Mouse (Mus musculus) midbrain, embryonic 10.5 days (tissue): ENCODE measurements at regions not wholly inside any gene's neighbourhood (a gene's known extent, or its start where the extent isn't known, plus 50 kb on each side); places are given as distances from the start of the nearest gene placed in this dataset.
A peak's percentile ranks its signal among the peaks of the same experiment; 100 is the strongest.

Experiments used
- DNase-seq: peaks from one replicate; pipeline ENCODE4 v3.0.0-alpha.2; 2017; ENCODE audit warnings: low spot score
- H3K27ac ChIP-seq: fragments of 300-500 bp; sonication (generic); replicated peaks from 2 replicates; pipeline ENCODE4 v1.5.1; 2016; ENCODE audit warnings: mild to moderate bottlenecking
- H3K27me3 ChIP-seq: fragments of 300-500 bp; sonication (generic); 2 replicates; pipeline ENCODE4 v1.6.1; 2016; ENCODE audit warnings: low read depth, mild to moderate bottlenecking; ENCODE audit not compliant: poor library complexity, severe bottlenecking
- H3K36me3 ChIP-seq: fragments of 300-500 bp; sonication (generic); 2 replicates; pipeline ENCODE4 v1.6.1; 2016; ENCODE audit warnings: mild to moderate bottlenecking, moderate library complexity
- H3K4me1 ChIP-seq: fragments of 300-500 bp; sonication (generic); 2 replicates; pipeline ENCODE4 v1.6.1; 2016
- H3K4me3 ChIP-seq: fragments of 300-500 bp; sonication (generic); 2 replicates; pipeline ENCODE4 v1.5.1; 2016; ENCODE audit warnings: mild to moderate bottlenecking, moderate library complexity
- H3K9me3 ChIP-seq: fragments of 300-500 bp; sonication (generic); replicated peaks from 2 replicates; pipeline ENCODE4 v1.6.1; 2016; ENCODE audit warnings: mild to moderate bottlenecking
- WGBS: fragments of 180-500 bp; shearing (Covaris S2); methylation state at CpG from one replicate; pipeline ENCODE4 v1.1.7; 2016; 5-methylcytosine and 5-hydroxymethylcytosine counted together

GRCm38 (mm10) chrX:10770575-10770974, 55.8 kb downstream of the Mid1ip1 start:
- Histone ChIP-seq H3K9me3 (no peaks in the 10 kb centered on the region), H3K36me3 (no peaks in the 10 kb centered on the region), H3K27me3 (no peaks in the 10 kb centered on the region), H3K27ac (no peak overlapping the region), H3K4me1 (no peaks in the 10 kb centered on the region; the same call in 1 of the 2 replicates), H3K4me3 (no peak overlapping the region)
- no peak for DNase-seq
- WGBS, result 66% methylated on average over 4 of the region's 4 CpGs

- no peaks in the 10 kb centered on the region for H3K4me1 ChIP-seq
- no peak overlapping the region for H3K4me3 ChIP-seq
- no peak overlapping the region for H3K27ac ChIP-seq
- H3K36me3 ChIP-seq, result no peaks in the 10 kb centered on the region
- H3K27me3 ChIP-seq, result peaks cover 8% of the 10 kb centered on the region; the same call in 1 of the 2 replicates
- WGBS, result 57% methylated on average over 8 of the region's 8 CpGs
- no peaks in the 10 kb centered on the region for H3K9me3 ChIP-seq
- DNase-seq, result no peak
Measured at GRCm38 (mm10) chrX:10775714-10776515, 61.1 kb downstream of the Mid1ip1 start.

GRCm38 (mm10) chrX:10776516-10776818, 61.7 kb downstream of the Mid1ip1 start:
- no peaks in the 10 kb centered on the region for H3K9me3 ChIP-seq
- H3K27me3 ChIP-seq, result peaks cover 8% of the 10 kb centered on the region; the same call in 1 of the 2 replicates
- 47% methylated on average over 7 of the region's 7 CpGs for WGBS
- no peaks in the 10 kb centered on the region for H3K36me3 ChIP-seq
- no peak overlapping the region for H3K27ac ChIP-seq
- H3K4me3 ChIP-seq, result no peak overlapping the region
- H3K4me1 ChIP-seq, result no peaks in the 10 kb centered on the region
- DNase-seq, result no peak

- Histone ChIP-seq H3K36me3 (no peaks in the 10 kb centered on the region), H3K4me1 (no peaks in the 10 kb centered on the region), H3K9me3 (no peaks in the 10 kb centered on the region), H3K4me3 (no peak overlapping the region), H3K27ac (no peak overlapping the region), H3K27me3 (peaks cover 8% of the 10 kb centered on the region; the same call in 1 of the 2 replicates)
- 90% methylated on average over 2 of the region's 2 CpGs for WGBS
- no peak for DNase-seq
Measured at GRCm38 (mm10) chrX:10778014-10778413, 63.2 kb downstream of the Mid1ip1 start.

GRCm38 (mm10) chrX:10786359-10786758, 71.5 kb downstream of the Mid1ip1 start:
- Histone ChIP-seq H3K9me3 (no peaks in the 10 kb centered on the region), H3K27me3 (no peaks in the 10 kb centered on the region), H3K4me3 (no peak overlapping the region), H3K36me3 (no peaks in the 10 kb centered on the region), H3K4me1 (no peaks in the 10 kb centered on the region), H3K27ac (no peak overlapping the region)
- 85% methylated on average over 3 of the region's 3 CpGs for WGBS
- DNase-seq, result no peak

GRCm38 (mm10) chrX:10787057-10787456, 72.2 kb downstream of the Mid1ip1 start:
- H3K36me3 ChIP-seq, result no peaks in the 10 kb centered on the region
- H3K27me3 ChIP-seq, result no peaks in the 10 kb centered on the region
- H3K4me1 ChIP-seq, result no peaks in the 10 kb centered on the region
- no peaks in the 10 kb centered on the region for H3K9me3 ChIP-seq
- 85% methylated on average over 2 of the region's 2 CpGs for WGBS
- H3K4me3 ChIP-seq, result no peak overlapping the region
- H3K27ac ChIP-seq, result no peak overlapping the region
- DNase-seq, result no peak

- Histone ChIP-seq H3K27ac (no peak overlapping the region), H3K36me3 (no peaks in the 10 kb centered on the region), H3K27me3 (0 out of 2 replicates have a peak, but pooled peaks cover 13% of the 10 kb centered on the region), H3K9me3 (no peaks in the 10 kb centered on the region), H3K4me1 (peaks cover 7% of the 10 kb centered on the region; the same call in 1 of the 2 replicates), H3K4me3 (no peak overlapping the region)
- peak; percentile 13 for DNase-seq
- 70% methylated on average over 7 of the region's 7 CpGs for WGBS
Measured at GRCm38 (mm10) chrX:10820313-10820920, 105.6 kb downstream of the Mid1ip1 start.

- Histone ChIP-seq H3K4me3 (no peak overlapping the region), H3K36me3 (no peaks in the 10 kb centered on the region), H3K9me3 (no peaks in the 10 kb centered on the region), H3K4me1 (no peaks in the 10 kb centered on the region), H3K27ac (no peak overlapping the region), H3K27me3 (peaks cover 24% of the 10 kb centered on the region)
- 58% methylated on average over 1 of the region's 1 CpGs for WGBS
- no peak for DNase-seq
Measured at GRCm38 (mm10) chrX:10833681-10834080, 118.9 kb downstream of the Mid1ip1 start.

GRCm38 (mm10) chrX:10857089-10857488, 142.3 kb downstream of the Mid1ip1 start:
- no peaks in the 10 kb centered on the region for H3K36me3 ChIP-seq
- H3K27ac ChIP-seq, result no peak overlapping the region
- DNase-seq, result no peak
- H3K4me3 ChIP-seq, result no peak overlapping the region
- H3K9me3 ChIP-seq, result no peaks in the 10 kb centered on the region
- WGBS, result 74% methylated on average over 6 of the region's 6 CpGs
- H3K4me1 ChIP-seq, result no peaks in the 10 kb centered on the region
- no peaks in the 10 kb centered on the region; the same call in none of the 2 replicates for H3K27me3 ChIP-seq

- Histone ChIP-seq H3K4me1 (no peaks in the 10 kb centered on the region), H3K36me3 (no peaks in the 10 kb centered on the region), H3K9me3 (no peaks in the 10 kb centered on the region), H3K27ac (no peak overlapping the region), H3K27me3 (no peaks in the 10 kb centered on the region; the same call in none of the 2 replicates), H3K4me3 (no peak overlapping the region)
- 62% methylated on average over 3 of the region's 3 CpGs for WGBS
- no peak for DNase-seq
Measured at GRCm38 (mm10) chrX:10857668-10858067, 142.9 kb downstream of the Mid1ip1 start.

GRCm38 (mm10) chrX:10871613-10872012, 156.8 kb downstream of the Mid1ip1 start:
- Histone ChIP-seq H3K36me3 (no peaks in the 10 kb centered on the region), H3K27me3 (no peaks in the 10 kb centered on the region; the same call in 1 of the 2 replicates), H3K27ac (no peak overlapping the region), H3K9me3 (no peaks in the 10 kb centered on the region), H3K4me1 (no peaks in the 10 kb centered on the region), H3K4me3 (no peak overlapping the region)
- 87% methylated on average over 4 of the region's 4 CpGs for WGBS
- DNase-seq, result no peak

- Histone ChIP-seq H3K27me3 (peaks cover 8% of the 10 kb centered on the region; the same call in 1 of the 2 replicates), H3K4me3 (no peak overlapping the region), H3K9me3 (no peaks in the 10 kb centered on the region), H3K36me3 (no peaks in the 10 kb centered on the region), H3K27ac (no peak overlapping the region), H3K4me1 (no peaks in the 10 kb centered on the region)
- WGBS, result 71% methylated on average over 5 of the region's 5 CpGs
- DNase-seq, result no peak
Measured at GRCm38 (mm10) chrX:10877856-10878255, 163.0 kb downstream of the Mid1ip1 start.

- no peak for DNase-seq
- H3K27me3 ChIP-seq, result peaks cover 10% of the 10 kb centered on the region; the same call in 1 of the 2 replicates
- H3K36me3 ChIP-seq, result no peaks in the 10 kb centered on the region
- no peak overlapping the region for H3K4me3 ChIP-seq
- WGBS, result 88% methylated on average over 5 of the region's 5 CpGs
- H3K9me3 ChIP-seq, result no peaks in the 10 kb centered on the region
- H3K27ac ChIP-seq, result no peak overlapping the region
- H3K4me1 ChIP-seq, result peaks cover 5% of the 10 kb centered on the region; the same call in 1 of the 2 replicates
Measured at GRCm38 (mm10) chrX:10878922-10879321, 164.1 kb downstream of the Mid1ip1 start.
